Mouse (Mus musculus) liver (tissue): ENCODE results near the gene Gm10134.
A peak's percentile ranks its signal among the peaks of the same experiment; 100 is the strongest.

Experiments
- DNase-seq: peaks from one replicate; pipeline ENCODE4 v3.0.0-alpha.2; 2020; ENCODE audit warnings: mixed read lengths

The Gm10134 gene

GRCm38 (mm10) chr2:28533901-28534435 is 28.1 kb downstream of the Gm10134 start:
- no peak for DNase-seq

- DNase-seq: peak; percentile 21
Measured at GRCm38 (mm10) chr2:28534436-28535262, 28.8 kb downstream of the Gm10134 start.

- DNase-seq: no peak
Measured at GRCm38 (mm10) chr2:28535263-28535540, 29.3 kb downstream of the Gm10134 start.

GRCm38 (mm10) chr2:28535650-28536049 is 29.8 kb downstream of the Gm10134 start:
- no peak for DNase-seq

GRCm38 (mm10) chr2:28536166-28536565 is 30.3 kb downstream of the Gm10134 start:
- DNase-seq: no peak

GRCm38 (mm10) chr2:28536766-28537633 is 31.1 kb downstream of the Gm10134 start:
- DNase-seq: no peak

GRCm38 (mm10) chr2:28537634-28537920 is 31.7 kb downstream of the Gm10134 start:
- no peak for DNase-seq

- no peak for DNase-seq
Measured at GRCm38 (mm10) chr2:28537995-28538816, 32.3 kb downstream of the Gm10134 start.

GRCm38 (mm10) chr2:28538817-28539128 is 32.9 kb downstream of the Gm10134 start:
- no peak for DNase-seq

- peak; percentile 33 for DNase-seq
Measured at GRCm38 (mm10) chr2:28539206-28539605, 33.3 kb downstream of the Gm10134 start.

- peak; percentile 32 for DNase-seq
Measured at GRCm38 (mm10) chr2:28539949-28540348, 34.1 kb downstream of the Gm10134 start.

GRCm38 (mm10) chr2:28540587-28541227 is 34.8 kb downstream of the Gm10134 start:
- DNase-seq: no peak

GRCm38 (mm10) chr2:28543894-28544293 is 38.0 kb downstream of the Gm10134 start:
- no peak for DNase-seq

- DNase-seq: no peak
Measured at GRCm38 (mm10) chr2:28545976-28546375, 40.1 kb downstream of the Gm10134 start.

GRCm38 (mm10) chr2:28546560-28546959 is 40.7 kb downstream of the Gm10134 start:
- DNase-seq: no peak

GRCm38 (mm10) chr2:28547237-28548172 is 41.6 kb downstream of the Gm10134 start:
- peak; percentile 80 for DNase-seq

- DNase-seq: no peak
Measured at GRCm38 (mm10) chr2:28549157-28549556, 43.3 kb downstream of the Gm10134 start.

- DNase-seq: no peak
Measured at GRCm38 (mm10) chr2:28552301-28552700, 46.4 kb downstream of the Gm10134 start.
